Mouse (Mus musculus) stomach, postnatal 0 days (tissue): Measurements from ENCODE around the gene Rrm2.

Experiments used
- CTCF ChIP-seq: IDR thresholded peaks from 2 replicates; pipeline ENCODE4 v1.5.1; 2016; ENCODE audit warnings: antibody characterized with exemption, low read depth, mild to moderate bottlenecking, moderate library complexity
- EP300 ChIP-seq: optimal IDR thresholded peaks from 2 replicates; pipeline ENCODE3; 2016; ENCODE audit warnings: antibody characterized with exemption

GRCm38 (mm10) chr12:24746579-24747296, 38.7 kb downstream of the Rrm2 start:
- TF ChIP-seq CTCF (no peak), EP300 (no peak)
